Mouse (Mus musculus) megakaryocyte, embryonic 14.5 days (primary cell): ENCODE measurements at regions not wholly inside any gene's neighbourhood (a gene's known extent, or its start where the extent isn't known, plus 50 kb on each side); places are given as distances from the start of the nearest gene placed in this dataset.

Source experiments
- FLI1 ChIP-seq: IDR thresholded peaks from 2 replicates; pipeline ENCODE4 v1.6.1; 2012; ENCODE audit warnings: low read length, inconsistent platforms, mixed read lengths
- GATA1 ChIP-seq: IDR thresholded peaks from 3 replicates; pipeline ENCODE4 v1.6.1; 2012; ENCODE audit warnings: mixed read lengths, low read length, inconsistent platforms, borderline replicate concordance

DNA sequence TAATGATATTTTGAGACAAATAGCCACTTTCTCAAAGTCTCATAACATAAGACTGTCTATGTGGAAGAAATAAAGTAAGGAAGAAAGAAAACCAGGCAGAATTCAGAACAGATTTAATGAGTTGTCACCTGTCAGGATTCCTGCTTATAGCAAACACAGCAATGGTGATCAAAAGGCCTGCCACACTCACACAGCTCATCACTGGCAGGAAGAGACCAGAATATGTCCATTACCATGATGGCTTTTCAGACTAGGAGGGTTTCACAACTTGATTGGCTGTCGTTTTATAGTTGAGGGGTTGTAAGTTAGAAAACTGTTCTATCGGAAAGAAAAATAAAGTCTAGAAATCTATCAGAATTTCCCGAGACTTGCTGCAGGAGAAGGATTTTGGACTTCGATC lies 819.5 kb downstream of the Hace1 start:
- no peak for TF ChIP-seq GATA1
- no peak for TF ChIP-seq FLI1
